Mouse (Mus musculus) cerebral cortex, adult 2 months (tissue): ENCODE data around the gene Sgms2.

Experiments used
- WGBS: fragments of 180-500 bp; shearing (Covaris S2); methylation state at CpG from one replicate; pipeline ENCODE4 v1.1.7; 2018; 5-methylcytosine and 5-hydroxymethylcytosine counted together

The Sgms2 gene

GRCm38 (mm10) chr3:131491361-131491925 lies at the start of gene Sgms2:
TSS of gene Sgms2 (minus strand) at chr3:131491411.
- WGBS, result 81% methylated on average over 2 of the region's 2 CpGs

- WGBS, result 81% methylated on average over 3 of the region's 3 CpGs
These were observed 34.0 kb upstream of the Sgms2 start for GRCm38 (mm10) chr3:131525229-131525628.

GRCm38 (mm10) chr3:131524779-131525178 lies 33.6 kb upstream of the Sgms2 start:
- 15% methylated on average over 11 of the region's 11 CpGs for WGBS

- WGBS, result 69% methylated on average over 5 of the region's 5 CpGs
These were observed 33.0 kb upstream of the Sgms2 start for GRCm38 (mm10) chr3:131524210-131524609.

- WGBS, result 58% methylated on average over 9 of the region's 9 CpGs
These were observed 32.5 kb upstream of the Sgms2 start for GRCm38 (mm10) chr3:131523749-131524148.

- WGBS, result 59% methylated on average over 7 of the region's 7 CpGs
These were observed 31.0 kb upstream of the Sgms2 start for GRCm38 (mm10) chr3:131522243-131522642.

- 64% methylated on average over 4 of the region's 4 CpGs for WGBS
These were observed 30.0 kb upstream of the Sgms2 start for GRCm38 (mm10) chr3:131521206-131521605.

- WGBS, result 38% methylated on average over 6 of the region's 6 CpGs
These were observed 26.5 kb upstream of the Sgms2 start for GRCm38 (mm10) chr3:131517756-131518155.

- 85% methylated on average over 7 of the region's 7 CpGs for WGBS
These were observed 25.3 kb upstream of the Sgms2 start for GRCm38 (mm10) chr3:131516332-131516999.

GRCm38 (mm10) chr3:131511616-131512015 lies 20.4 kb upstream of the Sgms2 start:
- WGBS, result 58% methylated on average over 8 of the region's 8 CpGs

GRCm38 (mm10) chr3:131508024-131508423 lies 16.8 kb upstream of the Sgms2 start:
- 89% methylated on average over 2 of the region's 2 CpGs for WGBS

- WGBS, result 81% methylated on average over 14 of the region's 14 CpGs
These were observed 13.5 kb upstream of the Sgms2 start for GRCm38 (mm10) chr3:131504595-131505223.

- 54% methylated on average over 10 of the region's 10 CpGs for WGBS
These were observed 10.6 kb upstream of the Sgms2 start for GRCm38 (mm10) chr3:131501677-131502370.

GRCm38 (mm10) chr3:131499651-131500050 lies 8.4 kb upstream of the Sgms2 start:
- WGBS, result 87% methylated on average over 6 of the region's 6 CpGs

- WGBS, result 72% methylated on average over 10 of the region's 10 CpGs
These were observed 5.4 kb upstream of the Sgms2 start for GRCm38 (mm10) chr3:131496506-131497122.

- 79% methylated on average over 1 of the region's 1 CpGs for WGBS
These were observed 3.9 kb upstream of the Sgms2 start for GRCm38 (mm10) chr3:131495076-131495475.

- 78% methylated on average over 6 of the region's 6 CpGs for WGBS
These were observed 2.0 kb upstream of the Sgms2 start for GRCm38 (mm10) chr3:131493194-131493593.

- WGBS, result 95% methylated on average over 7 of the region's 7 CpGs
These were observed 769 bp upstream of the Sgms2 start for GRCm38 (mm10) chr3:131491980-131492379.

GRCm38 (mm10) chr3:131490143-131490908 lies 885 bp downstream of the Sgms2 start:
- under 1% methylated on average over 78 of the region's 78 CpGs for WGBS

- 2% methylated on average over 36 of the region's 36 CpGs for WGBS
These were observed 1.5 kb downstream of the Sgms2 start for GRCm38 (mm10) chr3:131489657-131490142.

- WGBS, result 55% methylated on average over 5 of the region's 5 CpGs
These were observed 2.2 kb downstream of the Sgms2 start for GRCm38 (mm10) chr3:131488969-131489368.
